Mouse (Mus musculus): ENCODE results near the gene 1700013H16Rik.

GRCm38 (mm10) chrX:53799074-53799473, 41.4 kb upstream of the 1700013H16Rik start:
- TF ChIP-seq CTCF (IDR thresholded peaks at IDR 0.05; ENCODE audit: extremely low read depth, insufficient read length, insufficient replicate concordance, low read depth, low read length) (no peak), POLR2A (IDR thresholded peaks at IDR 0.05; ENCODE audit: low read depth, low read length) (no peak)
